In genomic region chr3:95133176-95133575, GRCm38 (mm10) we compare ENCODE assay signal across 9 mouse cellular contexts. TPM values are rescaled to one million over a fixed set of nuclear protein-coding genes. Genes with fewer than 3 reads are reported as not detected.
DNase-seq lines count a peak whose midpoint lies in the region; ATAC-seq lines count a peak whose summit lies in the region.
"Had no signal": no experiment of that assay in that cellular context is flagged by ENCODE, and none has a peak within 500 bp of the region (broad histone marks: within the 10 kb centered on the region; RNA-seq: fewer than 3 reads in every experiment).

No protein-coding gene starts in this region.

- no peaks in the 10 kb centered on the region for H3K9me3 ChIP-seq in kidney, embryonic 16.5 days (ENCODE audit: low read length)
- no peaks in the 10 kb centered on the region for H3K9me3 ChIP-seq in embryonic facial prominence, embryonic 10.5 days
- no peaks in the 10 kb centered on the region for H3K9me3 ChIP-seq in hindbrain, embryonic 14.5 days (ENCODE audit: control insufficient read depth, low read length)
- no peaks in the 10 kb centered on the region for H3K9me3 ChIP-seq in midbrain, embryonic 15.5 days

- H3K4me2 ChIP-seq in kidney, embryonic 16.5 days (replicated peaks; ENCODE audit: low read depth, low read length): peak overlapping the region; percentile 69
- peak overlapping the region; percentile 81 for H3K4me2 ChIP-seq in hindbrain, embryonic 14.5 days (replicated peaks)
- H3K4me2 ChIP-seq in midbrain, embryonic 15.5 days: peak overlapping the region; percentile 87

- peak overlapping the region; percentile 70 for H3K4me3 ChIP-seq in kidney, embryonic 16.5 days (ENCODE audit: low read length)
- H3K4me3 ChIP-seq in embryonic facial prominence, embryonic 10.5 days: peak overlapping the region; percentile 78
- peak overlapping the region; percentile 43 for H3K4me3 ChIP-seq in hindbrain, embryonic 14.5 days (replicated peaks; ENCODE audit: low read length)
- peak overlapping the region; percentile 69 for H3K4me3 ChIP-seq in midbrain, embryonic 15.5 days

- H3K4me1 ChIP-seq in kidney, embryonic 16.5 days (ENCODE audit: insufficient read depth, low read length): peaks cover 17% of the 10 kb centered on the region
- peaks cover 27% of the 10 kb centered on the region for H3K4me1 ChIP-seq in embryonic facial prominence, embryonic 10.5 days
- H3K4me1 ChIP-seq in hindbrain, embryonic 14.5 days (replicated peaks; ENCODE audit: control insufficient read depth, insufficient read depth, low read length): peaks cover 13% of the 10 kb centered on the region
- peaks cover 28% of the 10 kb centered on the region for H3K4me1 ChIP-seq in midbrain, embryonic 15.5 days

- no peak for DNase-seq in kidney, adult 8-10 months
- DNase-seq in embryonic facial prominence, embryonic 10.5 days (ENCODE audit: low spot score): no peak
- DNase-seq in hindbrain, embryonic 14.5 days (ENCODE audit: low spot score): no peak
- DNase-seq in layer of hippocampus, adult 11-12 months (ENCODE audit: low spot score): no peak
- no peak for DNase-seq in gastrocnemius, adult 18-20 months (ENCODE audit: low spot score)
- no peak for DNase-seq in kidney, postnatal 10 days

- H3K36me3 ChIP-seq in kidney, embryonic 16.5 days (ENCODE audit: insufficient read depth, low read length): no peaks in the 10 kb centered on the region; the same call in 1 of the 2 replicates
- peaks cover 46% of the 10 kb centered on the region for H3K36me3 ChIP-seq in embryonic facial prominence, embryonic 10.5 days (replicated peaks)
- H3K36me3 ChIP-seq in hindbrain, embryonic 14.5 days (replicated peaks; ENCODE audit: control insufficient read depth, insufficient read depth): peaks cover 29% of the 10 kb centered on the region
- peaks cover 4% of the 10 kb centered on the region; the same call in 1 of the 2 replicates for H3K36me3 ChIP-seq in midbrain, embryonic 15.5 days (replicated peaks)

- H3K27ac ChIP-seq in kidney, embryonic 16.5 days (ENCODE audit: low read length): no peak overlapping the region; the same call in 1 of the 2 replicates
- peak overlapping the region; percentile 88 for H3K27ac ChIP-seq in embryonic facial prominence, embryonic 10.5 days (replicated peaks)
- H3K27ac ChIP-seq in hindbrain, embryonic 14.5 days: peak overlapping the region; percentile 73
- peak overlapping the region; percentile 83 for H3K27ac ChIP-seq in midbrain, embryonic 15.5 days

- ATAC-seq in kidney, embryonic 16.5 days (ENCODE audit: low FRiP score, low TSS enrichment): no peak; the same call in 1 of the 2 replicates
- ATAC-seq in hindbrain, embryonic 14.5 days (ENCODE audit: low FRiP score): peak; percentile 9; the same call in 1 of the 2 replicates
- peak; percentile 24 for ATAC-seq in midbrain, embryonic 15.5 days (replicated peaks)

- 53% methylated on average over 11 of the region's 11 CpGs for WGBS in kidney, embryonic 16.5 days
- 56% methylated on average over 11 of the region's 11 CpGs for WGBS in embryonic facial prominence, embryonic 10.5 days
- 62% methylated on average over 11 of the region's 11 CpGs for WGBS in hindbrain, embryonic 14.5 days
- 56% methylated on average over 11 of the region's 11 CpGs for WGBS in midbrain, embryonic 15.5 days

- no peaks in the 10 kb centered on the region for H3K27me3 ChIP-seq in kidney, embryonic 16.5 days (ENCODE audit: insufficient read depth, low read length)
- no peaks in the 10 kb centered on the region for H3K27me3 ChIP-seq in embryonic facial prominence, embryonic 10.5 days (replicated peaks; ENCODE audit: low read depth, poor library complexity, severe bottlenecking)
- no peaks in the 10 kb centered on the region for H3K27me3 ChIP-seq in hindbrain, embryonic 14.5 days (ENCODE audit: control insufficient read depth, insufficient read depth, low read length)
- no peaks in the 10 kb centered on the region for H3K27me3 ChIP-seq in midbrain, embryonic 15.5 days (replicated peaks)

- H3K9ac ChIP-seq in kidney, embryonic 16.5 days (replicated peaks; ENCODE audit: low read length): peak overlapping the region; percentile 77
- peak overlapping the region; percentile 63 for H3K9ac ChIP-seq in hindbrain, embryonic 14.5 days
- H3K9ac ChIP-seq in midbrain, embryonic 15.5 days: peak overlapping the region; percentile 63

RNA-seq across cellular contexts. Expression of gene Scnm1, which starts 0.6 kb away (rescaled TPM):
- 71.6 and 79.0 TPM in 2 replicates for polyA plus RNA-seq in kidney, embryonic 16.5 days (2015; fragmentation: Nextera tagmentation; extraction: Ambion mirVana)
- 81.0 and 84.4 TPM in 2 replicates for polyA plus RNA-seq in embryonic facial prominence, embryonic 10.5 days (2016; fragmentation: Nextera tagmentation; extraction: Ambion mirVana)
- 71.4 and 82.4 TPM in 2 replicates for polyA plus RNA-seq in hindbrain, embryonic 14.5 days (2014; fragmentation: Nextera tagmentation; extraction: Ambion mirVana)
- 89.8 and 90.0 TPM in 2 replicates for polyA plus RNA-seq in midbrain, embryonic 15.5 days (2015; fragmentation: Nextera tagmentation; extraction: Ambion mirVana)
- total RNA-seq in gastrocnemius, adult 18-20 months (2021): 10 to 100 TPM; 34.6 to 46.5 TPM

RNA-seq across cellular contexts. Expression of gene Lysmd1, which starts 0.7 kb away (rescaled TPM):
- polyA plus RNA-seq in kidney, embryonic 16.5 days (2015; fragmentation: Nextera tagmentation; extraction: Ambion mirVana): 15.3 and 17.3 TPM in 2 replicates
- polyA plus RNA-seq in embryonic facial prominence, embryonic 10.5 days (2016; fragmentation: Nextera tagmentation; extraction: Ambion mirVana): 14.0 and 14.5 TPM in 2 replicates
- polyA plus RNA-seq in hindbrain, embryonic 14.5 days (2014; fragmentation: Nextera tagmentation; extraction: Ambion mirVana): 34.0 and 35.7 TPM in 2 replicates
- polyA plus RNA-seq in midbrain, embryonic 15.5 days (2015; fragmentation: Nextera tagmentation; extraction: Ambion mirVana): 48.9 and 52.1 TPM in 2 replicates
- total RNA-seq in gastrocnemius, adult 18-20 months (2021): 1 to 10 TPM; 6.3 to 6.6 TPM

RNA-seq across cellular contexts. Expression of gene Tmod4, which starts 8.9 kb away (rescaled TPM):
- 0.84 and 1.6 TPM in 2 replicates for polyA plus RNA-seq in kidney, embryonic 16.5 days (2015; fragmentation: Nextera tagmentation; extraction: Ambion mirVana)
- 1.4 and 1.5 TPM in 2 replicates for polyA plus RNA-seq in embryonic facial prominence, embryonic 10.5 days (2016; fragmentation: Nextera tagmentation; extraction: Ambion mirVana)
- polyA plus RNA-seq in hindbrain, embryonic 14.5 days (2014; fragmentation: Nextera tagmentation; extraction: Ambion mirVana): 0.61 and 1.7 TPM in 2 replicates
- polyA plus RNA-seq in midbrain, embryonic 15.5 days (2015; fragmentation: Nextera tagmentation; extraction: Ambion mirVana): 1.7 and 2.0 TPM in 2 replicates
- 100 to 1,000 TPM; 663 to 722 TPM for total RNA-seq in gastrocnemius, adult 18-20 months (2021)
- total RNA-seq: hematopoietic stem cell, adult 5-6 weeks had no signal

RNA-seq across cellular contexts. Expression of gene Tnfaip8l2, which starts 9.0 kb away (rescaled TPM):
- 2.9 and 4.2 TPM in 2 replicates for polyA plus RNA-seq in kidney, embryonic 16.5 days (2015; fragmentation: Nextera tagmentation; extraction: Ambion mirVana)
- polyA plus RNA-seq in embryonic facial prominence, embryonic 10.5 days (2016; fragmentation: Nextera tagmentation; extraction: Ambion mirVana): 0.98 and 2.8 TPM in 2 replicates
- 2.3 and 2.7 TPM in 2 replicates for polyA plus RNA-seq in hindbrain, embryonic 14.5 days (2014; fragmentation: Nextera tagmentation; extraction: Ambion mirVana)
- 3.0 and 3.6 TPM in 2 replicates for polyA plus RNA-seq in midbrain, embryonic 15.5 days (2015; fragmentation: Nextera tagmentation; extraction: Ambion mirVana)
- total RNA-seq in gastrocnemius, adult 18-20 months (2021): under 1 TPM; 0.27 to 0.55 TPM

RNA-seq across cellular contexts. Expression of gene Vps72, which starts 22.4 kb away (rescaled TPM):
- polyA plus RNA-seq in kidney, embryonic 16.5 days (2015; fragmentation: Nextera tagmentation; extraction: Ambion mirVana): 184 and 185 TPM in 2 replicates
- 288 and 295 TPM in 2 replicates for polyA plus RNA-seq in embryonic facial prominence, embryonic 10.5 days (2016; fragmentation: Nextera tagmentation; extraction: Ambion mirVana)
- 148 and 150 TPM in 2 replicates for polyA plus RNA-seq in hindbrain, embryonic 14.5 days (2014; fragmentation: Nextera tagmentation; extraction: Ambion mirVana)
- 212 and 216 TPM in 2 replicates for polyA plus RNA-seq in midbrain, embryonic 15.5 days (2015; fragmentation: Nextera tagmentation; extraction: Ambion mirVana)
- total RNA-seq in gastrocnemius, adult 18-20 months (2021): 10 to 100 TPM; 64.3 to 85.5 TPM
